Mouse (Mus musculus): ENCODE results near the gene Trem1. TPM values are rescaled to one million over a fixed set of nuclear protein-coding genes. Genes with fewer than 3 reads are reported as not detected.

Trem1 gene
- total RNA-seq, 2 experiments from 2014 or later: 4.2 to 6.2 TPM

DNA sequence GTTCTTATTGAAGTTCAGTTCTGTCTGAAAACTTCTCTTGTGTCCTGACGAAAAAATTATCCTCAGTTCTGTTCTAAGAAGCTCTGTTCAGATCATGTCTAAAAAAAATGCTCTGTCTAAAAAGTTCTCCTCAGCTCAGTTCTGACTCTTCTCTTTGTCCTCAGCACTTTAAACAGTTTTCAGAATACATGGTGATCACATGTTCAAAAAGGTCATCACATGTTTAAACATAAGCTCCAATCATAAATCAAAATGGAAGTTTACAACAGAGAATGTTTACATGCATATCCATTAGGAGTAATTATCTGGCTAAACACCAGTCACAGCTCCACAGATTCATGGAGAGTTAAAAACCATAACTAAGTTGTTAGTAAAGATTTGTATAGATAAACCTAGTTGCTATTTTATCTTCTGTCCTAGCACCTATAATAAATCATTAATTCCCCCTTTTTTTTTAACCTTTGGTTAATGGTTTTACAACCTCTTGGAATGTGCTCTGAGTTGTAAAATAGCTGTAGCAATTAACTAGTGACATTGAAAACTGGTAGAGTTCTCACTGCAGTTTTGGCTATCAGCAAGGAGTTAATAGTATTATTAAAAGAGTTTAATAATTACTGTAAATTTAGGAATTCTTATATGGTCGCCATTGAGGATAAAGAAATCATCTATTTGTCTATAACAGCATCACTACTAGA, 34.2 kb downstream of the Trem1 start:
- ATAC-seq (replicated peaks; ENCODE audit: low FRiP score, poor library complexity, severe bottlenecking): no peak

DNA sequence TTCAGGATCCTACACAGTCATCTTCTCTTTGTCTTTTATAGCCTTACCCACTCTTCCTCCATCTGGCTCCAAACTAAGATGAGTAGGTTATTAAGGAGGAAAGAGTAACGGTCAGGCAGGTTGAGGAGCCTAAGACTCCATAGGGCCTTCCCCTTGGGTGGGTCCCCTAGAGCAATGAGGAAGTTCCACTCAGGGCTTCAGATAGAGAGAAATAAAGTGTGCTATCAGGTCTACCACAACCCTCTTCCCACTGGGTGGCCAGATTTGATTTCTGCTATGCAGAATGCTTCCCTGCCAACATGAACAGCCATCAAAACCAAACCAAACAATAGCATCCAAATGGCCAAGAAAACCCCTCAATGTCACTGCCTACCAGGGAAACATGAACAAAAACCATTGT, 35.0 kb downstream of the Trem1 start:
- ATAC-seq (replicated peaks; ENCODE audit: low FRiP score, poor library complexity, severe bottlenecking): no peak

DNA sequence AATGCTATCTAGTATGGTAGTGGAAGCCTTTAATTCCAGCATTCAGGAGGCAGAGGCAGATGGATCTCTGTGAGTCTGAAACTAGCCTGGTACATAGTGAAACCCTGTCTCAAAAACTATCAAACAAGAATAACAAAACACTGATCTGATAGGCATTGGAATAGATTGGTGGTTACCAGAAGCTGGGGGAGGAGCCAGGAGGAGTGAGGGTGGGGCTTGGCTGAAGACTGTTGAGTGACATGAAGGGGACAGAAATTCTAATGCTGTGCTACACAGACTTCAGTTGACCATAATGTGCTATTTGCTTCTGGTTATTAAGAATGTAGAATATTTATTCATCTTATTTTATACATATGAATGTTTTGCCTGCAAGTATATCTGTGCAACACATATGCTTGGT, 35.7 kb downstream of the Trem1 start:
- no peak for ATAC-seq (replicated peaks; ENCODE audit: low FRiP score, poor library complexity, severe bottlenecking)

DNA sequence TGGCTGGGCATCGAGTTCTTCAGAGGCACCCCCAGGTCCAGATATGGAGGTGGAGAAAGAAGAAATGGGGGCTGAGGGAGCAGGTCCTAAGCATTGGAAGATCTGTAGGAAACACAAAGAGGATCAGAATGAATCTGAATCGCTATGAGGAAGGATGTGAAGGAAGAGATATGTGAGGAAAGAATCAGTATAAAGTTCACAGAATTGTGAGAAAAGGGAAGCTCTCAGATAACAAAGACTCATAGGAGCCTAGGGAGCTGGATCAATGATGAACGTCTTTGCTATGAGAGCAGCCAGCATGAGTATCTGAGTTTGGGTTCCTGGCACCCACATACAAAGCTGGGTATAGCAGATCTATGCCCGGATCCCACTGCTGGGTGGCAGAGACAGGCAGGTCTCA, 37.3 kb downstream of the Trem1 start:
- ATAC-seq (replicated peaks; ENCODE audit: low FRiP score, poor library complexity, severe bottlenecking): no peak

DNA sequence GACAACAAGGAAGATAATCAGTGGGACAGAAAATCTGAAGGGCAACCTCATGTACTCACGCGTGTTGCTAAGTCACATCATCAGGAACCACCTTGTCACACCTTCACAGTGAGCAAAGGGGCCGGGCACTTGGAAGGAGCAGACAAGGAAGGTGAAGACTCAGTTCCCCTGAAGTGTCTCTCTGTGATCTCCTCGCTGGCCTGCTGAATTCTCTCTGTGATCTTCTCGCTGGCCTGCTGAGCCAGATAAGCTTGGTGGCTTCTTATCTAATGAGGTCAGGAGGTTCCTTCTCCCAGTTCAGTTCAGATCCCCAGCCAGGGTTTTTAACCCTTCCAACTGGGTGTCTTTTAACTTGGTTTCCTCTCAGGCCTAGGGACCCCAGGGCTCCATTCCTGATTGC, 39.6 kb downstream of the Trem1 start:
- ATAC-seq (replicated peaks; ENCODE audit: low FRiP score, poor library complexity, severe bottlenecking): peak; percentile 92

DNA sequence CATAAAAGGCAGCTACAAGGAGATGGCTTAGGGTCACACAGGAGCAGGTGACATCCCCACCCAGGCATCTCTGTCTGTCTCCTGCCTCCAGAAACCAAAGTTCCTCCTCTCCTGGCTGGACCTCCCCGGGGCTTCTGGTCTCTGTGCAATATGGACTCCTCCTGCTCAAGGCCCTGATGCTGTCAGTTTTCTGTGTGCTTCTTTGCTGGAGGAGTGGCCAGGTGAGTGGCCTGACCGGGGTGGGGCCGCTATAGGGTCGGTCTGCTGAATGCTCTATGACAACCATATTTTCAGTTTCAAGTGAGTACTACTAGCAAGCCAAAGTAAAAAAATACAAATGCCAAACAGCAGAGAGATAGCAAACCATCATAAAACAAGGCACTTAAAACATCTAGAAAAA, 40.0 kb downstream of the Trem1 start:
- peak; percentile 40 for ATAC-seq (replicated peaks; ENCODE audit: low FRiP score, poor library complexity, severe bottlenecking)

DNA sequence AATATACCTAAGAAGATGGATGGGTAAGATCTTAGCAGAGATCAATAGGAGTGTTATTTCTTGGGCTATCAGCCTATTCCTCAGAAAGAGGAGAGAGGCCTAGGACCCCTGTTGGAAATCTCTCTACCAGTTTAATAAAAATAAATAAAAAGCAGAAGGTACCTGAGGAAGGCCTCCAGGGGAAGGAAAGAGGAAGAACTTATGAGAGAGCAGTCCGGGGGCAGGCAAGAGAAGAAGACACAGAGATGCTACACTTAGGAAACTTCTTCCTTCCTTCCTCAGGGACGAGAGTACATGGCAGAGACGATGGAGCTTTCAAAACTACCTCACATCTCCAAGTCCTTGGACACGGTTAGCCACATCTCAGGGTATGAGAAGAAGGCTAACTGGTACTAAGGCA, 41.5 kb downstream of the Trem1 start:
- ATAC-seq (replicated peaks; ENCODE audit: low FRiP score, poor library complexity, severe bottlenecking): no peak

DNA sequence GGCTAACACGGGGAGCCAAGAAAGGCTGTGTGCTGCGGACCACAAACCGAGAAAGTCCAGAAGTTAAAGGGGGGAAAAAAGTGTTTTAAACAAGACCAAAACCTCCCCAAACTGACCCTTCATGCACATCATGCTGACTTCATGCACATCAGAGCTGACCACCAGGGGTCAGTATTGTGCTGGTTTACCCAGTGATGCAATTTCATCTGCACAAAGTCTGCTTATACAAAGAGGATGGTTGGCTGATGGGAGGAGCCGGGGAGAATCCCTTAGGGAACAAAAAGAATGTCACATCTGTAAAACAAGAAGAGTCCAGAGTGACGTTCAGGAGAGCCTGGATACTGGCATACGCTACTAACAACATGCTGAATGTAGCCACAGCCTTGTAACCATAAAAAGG, 42.3 kb downstream of the Trem1 start:
- ATAC-seq (replicated peaks; ENCODE audit: low FRiP score, poor library complexity, severe bottlenecking): peak; percentile 64

DNA sequence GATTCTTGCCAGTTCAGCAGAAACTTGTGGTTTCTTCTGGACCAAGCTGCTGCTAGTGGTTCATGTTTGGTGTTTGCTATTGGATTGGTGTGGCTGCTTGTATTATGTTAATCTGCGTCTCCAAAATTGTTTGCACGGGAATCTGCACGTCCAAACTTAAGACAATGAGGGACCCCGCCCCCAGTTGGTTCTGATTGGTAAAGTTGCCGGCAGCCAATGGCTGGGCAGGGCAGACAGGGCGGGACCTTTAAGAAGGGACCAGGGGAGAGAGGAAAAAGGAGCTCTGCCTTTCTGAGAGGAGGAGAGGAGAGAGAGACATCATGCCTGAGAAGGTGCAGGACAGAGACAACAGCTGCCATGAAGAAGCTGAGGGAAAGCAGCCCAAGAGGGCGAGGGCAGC, 43.2 kb downstream of the Trem1 start:
- no peak for ATAC-seq (replicated peaks; ENCODE audit: low FRiP score, poor library complexity, severe bottlenecking)

DNA sequence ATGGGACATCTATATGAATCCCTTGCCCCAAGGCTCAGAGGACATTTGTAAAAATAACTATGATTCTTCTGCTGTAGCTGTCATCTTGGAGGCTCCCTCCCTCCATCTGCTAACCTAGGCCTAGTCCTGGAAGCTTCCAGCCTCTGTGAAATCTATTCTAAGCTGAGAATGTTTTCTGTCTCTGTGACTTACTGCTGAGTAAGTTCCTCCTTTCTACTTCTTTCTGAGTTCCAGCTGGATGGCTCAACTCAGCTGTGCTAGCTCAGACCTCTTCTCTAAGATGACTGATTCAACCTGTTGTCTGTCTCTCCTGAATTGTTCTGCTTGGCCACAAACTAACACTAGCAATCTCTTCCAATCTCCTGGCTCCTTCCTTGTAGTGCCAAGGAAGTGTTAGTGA, 45.8 kb downstream of the Trem1 start:
- ATAC-seq (replicated peaks; ENCODE audit: low FRiP score, poor library complexity, severe bottlenecking): no peak

DNA sequence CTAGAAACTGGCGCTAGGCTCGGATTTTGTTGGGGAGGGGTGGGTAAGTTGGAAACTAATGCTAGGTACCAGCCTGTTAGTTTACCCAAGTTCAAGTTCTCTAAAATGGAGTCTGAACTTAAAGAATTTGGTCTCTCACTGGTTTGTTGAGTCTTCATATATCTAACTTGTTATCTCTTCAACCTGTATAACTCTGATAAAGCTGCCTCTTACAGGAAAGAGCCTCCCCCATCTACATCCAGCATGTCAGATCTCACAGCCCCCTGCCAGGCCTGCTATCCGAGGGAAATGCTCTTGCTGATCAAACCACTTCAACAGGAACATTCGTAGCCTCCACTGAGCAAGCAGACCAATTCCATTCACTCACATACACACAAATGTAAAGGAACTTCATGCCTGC, 46.4 kb downstream of the Trem1 start:
- no peak for ATAC-seq (replicated peaks; ENCODE audit: low FRiP score, poor library complexity, severe bottlenecking)

DNA sequence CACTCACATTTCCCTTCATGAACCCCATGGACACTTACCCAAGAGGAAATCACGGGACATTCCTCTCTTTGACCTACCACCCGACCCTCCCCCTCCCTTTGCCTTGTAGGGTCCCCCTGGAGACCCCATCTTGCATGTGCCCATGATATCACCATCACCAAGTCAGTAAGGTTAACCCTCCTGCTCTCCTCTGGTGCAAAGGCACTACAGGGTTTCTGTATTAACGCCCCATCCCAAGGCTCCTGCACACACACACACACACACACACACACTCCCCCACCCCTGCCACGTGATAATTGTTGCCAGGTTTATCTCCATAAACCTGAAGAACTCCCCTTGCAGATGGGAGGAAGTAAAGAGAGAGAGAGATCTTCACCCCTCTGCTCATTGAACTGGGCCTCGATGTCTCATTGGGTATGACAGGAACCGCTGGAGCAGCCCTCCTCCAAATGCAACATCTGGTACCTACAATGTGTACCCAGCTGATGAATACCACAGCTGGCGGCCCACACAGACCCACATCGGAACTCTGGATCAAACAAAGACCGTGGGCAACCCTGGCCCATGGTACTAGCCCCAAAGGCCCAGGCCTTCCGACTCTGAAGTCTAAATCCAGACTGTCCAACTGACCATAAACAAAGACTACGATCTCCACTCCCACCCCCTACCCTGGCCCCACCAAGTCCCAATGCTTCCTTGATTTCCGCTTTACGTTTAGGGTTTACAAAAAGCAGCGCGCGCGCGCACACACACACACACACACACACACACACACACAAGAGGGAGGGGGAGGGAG, 48.6 kb downstream of the Trem1 start:
- ATAC-seq (replicated peaks; ENCODE audit: low FRiP score, poor library complexity, severe bottlenecking): peak; percentile 56; the same call in 1 of the 2 replicates

DNA sequence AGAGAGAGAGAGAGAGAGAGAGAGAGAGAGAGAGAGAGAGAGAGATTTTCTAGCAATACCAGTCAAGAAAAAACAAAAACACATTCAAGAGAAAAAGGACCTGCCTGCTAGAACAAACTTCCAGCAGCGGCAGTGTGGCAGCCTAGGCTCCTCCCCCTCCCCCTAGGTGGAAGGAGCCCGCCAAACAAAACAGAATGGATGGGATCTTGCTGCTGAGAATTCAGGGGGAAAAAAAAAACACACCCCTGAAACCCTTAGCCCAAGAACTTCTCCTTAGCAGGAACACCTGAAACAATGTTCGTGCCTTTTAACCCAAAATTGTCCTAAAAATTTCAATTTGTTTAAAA, 49.1 kb downstream of the Trem1 start:
- peak; percentile 90 for ATAC-seq (replicated peaks; ENCODE audit: low FRiP score, poor library complexity, severe bottlenecking)

DNA sequence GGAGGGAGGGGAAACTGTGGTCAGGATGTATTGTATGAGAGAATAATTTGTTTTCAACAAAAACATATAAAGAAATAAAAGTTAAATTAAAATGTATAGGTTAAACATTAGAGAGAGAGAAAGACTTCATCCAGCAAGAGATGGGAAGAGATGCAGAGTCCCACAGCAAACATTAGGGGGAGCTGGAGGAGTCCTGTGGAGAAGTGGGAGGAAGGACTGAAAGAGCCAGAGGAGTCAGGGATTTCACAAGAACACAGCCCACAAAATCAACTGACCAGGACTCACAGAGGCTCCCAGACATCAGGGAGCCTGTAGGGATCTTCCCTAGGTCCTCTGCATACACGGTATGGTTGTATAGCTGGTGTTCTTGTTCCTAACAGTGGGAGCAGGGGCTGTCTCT, 54.2 kb downstream of the Trem1 start:
- ATAC-seq (replicated peaks; ENCODE audit: low FRiP score, poor library complexity, severe bottlenecking): no peak

DNA sequence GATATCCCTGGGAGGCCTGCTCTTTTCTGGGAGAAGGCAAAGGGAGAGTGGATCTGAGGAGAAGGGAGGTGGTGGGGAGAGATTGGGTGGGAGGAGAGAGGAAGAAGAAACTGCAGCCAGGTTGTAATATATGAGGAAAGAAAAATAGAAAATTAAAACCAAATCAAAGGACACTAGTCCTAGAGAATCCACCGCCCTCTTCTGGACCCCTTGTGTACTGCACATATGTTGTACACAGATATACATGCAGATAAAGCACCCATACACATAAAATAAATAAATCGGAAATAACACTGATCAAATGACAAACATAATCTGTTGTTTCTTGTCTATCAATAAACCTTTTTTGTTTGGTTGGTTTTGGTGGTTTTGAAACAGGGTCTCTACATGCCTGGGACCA, 54.7 kb downstream of the Trem1 start:
- peak; percentile 67; the same call in 1 of the 2 replicates for ATAC-seq (replicated peaks; ENCODE audit: low FRiP score, poor library complexity, severe bottlenecking)

DNA sequence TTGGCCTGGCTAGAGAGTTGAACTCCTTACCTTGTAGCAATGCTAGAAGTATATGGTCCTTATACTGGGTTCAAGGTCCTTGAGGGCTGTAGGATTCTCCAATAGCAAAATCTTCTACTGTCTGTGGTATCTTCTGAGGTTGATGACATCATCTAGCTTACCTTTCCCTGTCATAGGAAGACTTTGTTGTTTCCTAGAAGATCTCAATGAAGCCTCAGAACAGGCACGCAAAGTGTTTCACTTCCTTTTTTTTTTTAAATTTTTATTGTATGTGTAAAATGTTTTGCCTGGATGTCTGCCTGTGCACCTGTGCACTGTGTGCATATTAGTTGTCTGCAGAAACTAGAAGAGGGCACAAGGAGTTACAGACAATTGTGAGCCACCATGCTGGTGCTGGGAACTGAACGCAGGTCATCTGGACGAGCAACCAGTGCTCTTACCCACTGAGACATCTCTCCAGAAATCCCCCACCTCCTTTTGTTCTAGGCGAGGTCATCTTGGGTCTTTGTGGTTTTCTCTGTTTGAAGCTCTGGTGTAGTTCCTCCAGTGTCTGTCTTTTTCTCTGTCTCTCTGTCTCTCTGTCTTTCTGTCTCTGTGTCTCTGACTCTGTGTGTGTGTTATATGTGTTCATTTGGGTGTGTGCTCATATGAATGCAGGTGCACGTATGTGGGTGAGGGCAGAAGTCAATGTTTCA, 61.1 kb downstream of the Trem1 start:
- ATAC-seq (replicated peaks; ENCODE audit: low FRiP score, poor library complexity, severe bottlenecking): no peak

Other genes starting within 250 kb of the Trem1 start
- gene 1700122O11Rik, start 194.5 kb upstream of the Trem1 start, total RNA-seq (2015; ENCODE audit: low replicate concordance): not detected in 2 replicates
- not detected in 2 replicates for gene 1700122O11Rik, start 194.5 kb upstream of the Trem1 start, total RNA-seq (2017; ENCODE audit: low replicate concordance)
- not detected in 2 replicates for gene 1700067P10Rik, start 143.4 kb upstream of the Trem1 start, total RNA-seq (2015; ENCODE audit: low replicate concordance)
- gene 1700067P10Rik, start 143.4 kb upstream of the Trem1 start, total RNA-seq (2017; ENCODE audit: low replicate concordance): not detected in 2 replicates
- gene 9830107B12Rik, start 86.5 kb upstream of the Trem1 start, total RNA-seq (2015; ENCODE audit: low replicate concordance): 0.21 and 11.1 TPM in 2 replicates
- 1.5 and 6.0 TPM in 2 replicates for gene 9830107B12Rik, start 86.5 kb upstream of the Trem1 start, total RNA-seq (2017; ENCODE audit: low replicate concordance)
- gene A530064D06Rik, start 65.5 kb upstream of the Trem1 start, total RNA-seq (2015; ENCODE audit: low replicate concordance): 6.5 and 17.7 TPM in 2 replicates
- 5.5 and 5.7 TPM in 2 replicates for gene A530064D06Rik, start 65.5 kb upstream of the Trem1 start, total RNA-seq (2017; ENCODE audit: low replicate concordance)
- gene Trem3, start 15.0 kb downstream of the Trem1 start, total RNA-seq (2015; ENCODE audit: low replicate concordance): 47.6 and 61.3 TPM in 2 replicates
- 26.4 and 57.7 TPM in 2 replicates for gene Trem3, start 15.0 kb downstream of the Trem1 start, total RNA-seq (2017; ENCODE audit: low replicate concordance)
- 5.0 and 5.4 TPM in 2 replicates for gene Treml4, start 31.5 kb downstream of the Trem1 start, total RNA-seq (2015; ENCODE audit: low replicate concordance)
- 5.7 and 8.1 TPM in 2 replicates for gene Treml4, start 31.5 kb downstream of the Trem1 start, total RNA-seq (2017; ENCODE audit: low replicate concordance)
- gene Treml2, start 66.7 kb downstream of the Trem1 start, total RNA-seq (2015; ENCODE audit: low replicate concordance): 13.4 and 26.1 TPM in 2 replicates
- 13.8 and 15.1 TPM in 2 replicates for gene Treml2, start 66.7 kb downstream of the Trem1 start, total RNA-seq (2017; ENCODE audit: low replicate concordance)
- 17.5 and 20.1 TPM in 2 replicates for gene B430306N03Rik, start 83.4 kb downstream of the Trem1 start, total RNA-seq (2015; ENCODE audit: low replicate concordance)
- gene B430306N03Rik, start 83.4 kb downstream of the Trem1 start, total RNA-seq (2017; ENCODE audit: low replicate concordance): 7.0 and 7.2 TPM in 2 replicates
- gene Trem2, start 113.6 kb downstream of the Trem1 start, total RNA-seq (2015; ENCODE audit: low replicate concordance): 1.9 and 3.1 TPM in 2 replicates
- 2.6 and 3.2 TPM in 2 replicates for gene Trem2, start 113.6 kb downstream of the Trem1 start, total RNA-seq (2017; ENCODE audit: low replicate concordance)
- not detected in 2 replicates for gene Treml1, start 127.1 kb downstream of the Trem1 start, total RNA-seq (2015; ENCODE audit: low replicate concordance)
- gene Treml1, start 127.1 kb downstream of the Trem1 start, total RNA-seq (2017; ENCODE audit: low replicate concordance): 0.34 and 1.3 TPM in 2 replicates
- gene Nfya, start 177.1 kb downstream of the Trem1 start, total RNA-seq (2015; ENCODE audit: low replicate concordance): 44.0 and 47.2 TPM in 2 replicates
- 30.6 and 42.7 TPM in 2 replicates for gene Nfya, start 177.1 kb downstream of the Trem1 start, total RNA-seq (2017; ENCODE audit: low replicate concordance)
- 28.2 and 32.1 TPM in 2 replicates for gene Oard1, start 177.2 kb downstream of the Trem1 start, total RNA-seq (2015; ENCODE audit: low replicate concordance)
- gene Oard1, start 177.2 kb downstream of the Trem1 start, total RNA-seq (2017; ENCODE audit: low replicate concordance): 31.6 and 34.2 TPM in 2 replicates
- gene Apobec2, start 200.2 kb downstream of the Trem1 start, total RNA-seq (2015; ENCODE audit: low replicate concordance): not detected in 2 replicates
- not detected in 2 replicates for gene Apobec2, start 200.2 kb downstream of the Trem1 start, total RNA-seq (2017; ENCODE audit: low replicate concordance)
- gene Tspo2, start 218.8 kb downstream of the Trem1 start, total RNA-seq (2015; ENCODE audit: low replicate concordance): 503 and 549 TPM in 2 replicates
- gene Tspo2, start 218.8 kb downstream of the Trem1 start, total RNA-seq (2017; ENCODE audit: low replicate concordance): 671 and 837 TPM in 2 replicates
- gene Unc5cl, start 222.1 kb downstream of the Trem1 start, total RNA-seq (2015; ENCODE audit: low replicate concordance): 56.8 and 60.7 TPM in 2 replicates
- gene Unc5cl, start 222.1 kb downstream of the Trem1 start, total RNA-seq (2017; ENCODE audit: low replicate concordance): 32.9 and 47.0 TPM in 2 replicates

Measured in erythroblast, adult 5-6 weeks (primary cell).